Mouse (Mus musculus) heart, embryonic 10.5 days (tissue): ENCODE measurements around the gene Myl9. TPM values are rescaled to one million over a fixed set of nuclear protein-coding genes. Genes with fewer than 3 reads are reported as not detected.
A peak's percentile ranks its signal among the peaks of the same experiment; 100 is the strongest.

Source experiments
- DNase-seq: peaks from one replicate; pipeline ENCODE4 v3.0.0-alpha.2; 2017; ENCODE audit warnings: low spot score
- H3K27ac ChIP-seq: fragments of 300-500 bp; sonication (generic); 2 replicates; pipeline ENCODE4 v1.5.1; 2016; ENCODE audit warnings: mild to moderate bottlenecking
- H3K27me3 ChIP-seq: fragments of 300-500 bp; sonication (generic); 2 replicates; pipeline ENCODE4 v1.6.1; 2016; ENCODE audit warnings: mild to moderate bottlenecking; ENCODE audit not compliant: poor library complexity, insufficient read depth, severe bottlenecking
- H3K36me3 ChIP-seq: fragments of 300-500 bp; sonication (generic); 2 replicates; pipeline ENCODE4 v1.6.1; 2016; ENCODE audit warnings: mild to moderate bottlenecking, moderate library complexity
- H3K4me1 ChIP-seq: fragments of 300-500 bp; sonication (generic); 2 replicates; pipeline ENCODE4 v1.6.1; 2016; ENCODE audit warnings: mild to moderate bottlenecking
- H3K4me3 ChIP-seq: fragments of 300-500 bp; sonication (generic); 2 replicates; pipeline ENCODE4 v1.5.1; 2016; ENCODE audit warnings: mild to moderate bottlenecking, moderate library complexity
- H3K9me3 ChIP-seq: fragments of 300-500 bp; sonication (generic); 2 replicates; pipeline ENCODE4 v1.6.1; 2016; ENCODE audit warnings: mild to moderate bottlenecking, moderate library complexity
- WGBS: fragments of 180-500 bp; shearing (Covaris S2); methylation state at CpG from one replicate; pipeline ENCODE4 v1.1.7; 2016; 5-methylcytosine and 5-hydroxymethylcytosine counted together
- polyA plus RNA-seq: library from polyadenylated mRNA; unstranded; fragments of >200 nt; fragmentation: Nextera tagmentation; extraction: Ambion mirVana; gene quantifications from 2 replicates; pipeline ENCODE4 v1.2.1, GENCODE M21; 2016

The Myl9 gene
- 1,471 and 1,998 TPM in 2 replicates for polyA plus RNA-seq

DNA sequence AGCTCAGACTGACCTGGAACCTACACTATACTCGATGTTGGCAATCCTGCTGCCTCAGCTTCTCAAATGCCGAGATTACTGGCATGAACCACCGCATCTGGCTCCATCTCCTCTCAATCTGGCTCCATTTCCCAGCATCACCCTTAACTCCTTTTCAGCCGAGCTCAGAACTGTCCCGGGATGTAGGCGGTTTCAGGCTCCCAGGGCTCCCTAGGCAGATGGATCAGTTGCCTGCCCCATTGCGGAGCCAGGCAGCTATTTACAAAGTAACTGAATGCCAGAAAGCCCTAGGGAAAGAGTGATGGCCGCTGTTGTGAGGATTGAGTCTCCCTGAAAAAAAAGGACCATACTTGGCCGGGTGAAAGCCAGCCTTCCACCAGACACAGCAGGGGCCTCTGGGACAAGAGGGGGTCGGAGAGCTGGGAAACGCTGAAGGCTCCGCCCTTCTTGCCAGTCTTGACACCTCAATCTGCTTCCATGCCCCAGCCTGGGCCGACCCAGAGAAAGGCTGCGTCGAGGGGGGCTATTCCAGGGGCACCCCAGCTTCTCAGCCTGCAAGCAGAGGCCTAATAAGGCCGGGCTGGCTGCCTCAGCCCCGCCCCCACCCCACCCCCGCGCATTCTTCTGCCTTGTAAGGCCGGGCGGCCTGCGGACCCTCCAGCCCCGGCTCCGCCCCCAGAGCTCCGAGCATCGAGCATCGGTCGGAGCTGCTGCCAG, at the start of gene Myl9:
TSS of gene Myl9 (plus strand) at position 683 of the 717 bp plus-strand sequence.
- peak within 1 kb of the TSS; percentile 95 for H3K27ac ChIP-seq
- peak; percentile 96 for DNase-seq
- H3K27me3 ChIP-seq, result peaks cover 5% of the 10 kb centered on the region; the same call in 1 of the 2 replicates
- 3% methylated on average over 27 of the region's 28 CpGs for WGBS
- H3K9me3 ChIP-seq, result no peaks in the 10 kb centered on the region
- H3K4me3 ChIP-seq, result peak within 1 kb of the TSS; percentile 69
- peaks cover 53% of the 10 kb centered on the region for H3K4me1 ChIP-seq
- peaks cover 16% of the 10 kb centered on the region for H3K36me3 ChIP-seq

DNA sequence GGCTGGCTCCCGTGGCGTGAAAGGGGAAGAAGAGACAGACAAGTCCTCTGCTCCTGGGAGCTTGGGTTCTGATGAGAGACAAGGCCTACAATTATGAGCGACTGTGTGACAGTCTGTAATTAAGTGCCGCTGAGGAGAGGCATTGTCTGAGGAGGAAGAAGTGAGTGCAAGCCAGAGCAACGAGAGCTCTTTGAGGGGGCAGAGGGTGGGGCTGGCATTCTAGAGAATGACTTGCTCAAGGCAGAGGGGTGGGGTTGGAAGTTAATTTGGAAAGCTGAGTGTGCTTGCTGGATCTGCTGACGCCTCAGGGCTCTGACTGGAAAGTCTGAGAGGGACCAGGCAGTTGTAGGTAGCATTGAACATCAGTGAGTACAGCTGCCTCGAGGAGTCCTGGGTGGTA, 48.9 kb upstream of the Myl9 start:
- Histone ChIP-seq H3K27ac (peak overlapping the region; percentile 53), H3K36me3 (no peaks in the 10 kb centered on the region)
- no peak for DNase-seq

DNA sequence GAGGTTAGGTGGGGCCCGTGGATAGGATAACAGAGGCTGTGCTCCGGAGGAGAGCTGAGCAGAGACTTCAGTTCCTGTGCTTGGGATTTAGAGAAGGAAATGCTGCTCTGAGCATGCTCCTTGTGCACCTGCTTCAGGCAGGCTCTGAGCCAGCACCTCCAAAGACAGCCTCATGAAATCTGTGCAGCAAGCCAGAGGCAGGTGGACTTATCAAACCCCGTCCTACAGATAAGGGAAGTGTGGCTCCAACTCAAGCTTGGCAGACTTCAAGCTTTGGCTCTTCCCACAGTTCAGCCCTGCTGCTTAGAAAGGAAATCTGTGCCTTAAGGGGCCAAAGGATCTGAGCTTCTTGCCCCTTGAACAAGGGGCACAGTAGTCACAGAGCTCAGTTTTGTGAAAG, 48.3 kb upstream of the Myl9 start:
- Histone ChIP-seq H3K36me3 (no peaks in the 10 kb centered on the region), H3K9me3 (no peaks in the 10 kb centered on the region), H3K27me3 (no peaks in the 10 kb centered on the region), H3K4me1 (peaks cover 71% of the 10 kb centered on the region), H3K27ac (peak overlapping the region; percentile 53; the same call in 1 of the 2 replicates), H3K4me3 (peak overlapping the region; percentile 29)
- WGBS, result 19% methylated on average over 3 of the region's 3 CpGs
- no peak for DNase-seq

More for the DNA sequence above, 48.9 kb upstream of the Myl9 start:
- Histone ChIP-seq H3K27me3 (no peaks in the 10 kb centered on the region), H3K9me3 (no peaks in the 10 kb centered on the region), H3K4me1 (peaks cover 69% of the 10 kb centered on the region), H3K4me3 (peak overlapping the region; percentile 29)
- WGBS, result 29% methylated on average over 7 of the region's 7 CpGs

DNA sequence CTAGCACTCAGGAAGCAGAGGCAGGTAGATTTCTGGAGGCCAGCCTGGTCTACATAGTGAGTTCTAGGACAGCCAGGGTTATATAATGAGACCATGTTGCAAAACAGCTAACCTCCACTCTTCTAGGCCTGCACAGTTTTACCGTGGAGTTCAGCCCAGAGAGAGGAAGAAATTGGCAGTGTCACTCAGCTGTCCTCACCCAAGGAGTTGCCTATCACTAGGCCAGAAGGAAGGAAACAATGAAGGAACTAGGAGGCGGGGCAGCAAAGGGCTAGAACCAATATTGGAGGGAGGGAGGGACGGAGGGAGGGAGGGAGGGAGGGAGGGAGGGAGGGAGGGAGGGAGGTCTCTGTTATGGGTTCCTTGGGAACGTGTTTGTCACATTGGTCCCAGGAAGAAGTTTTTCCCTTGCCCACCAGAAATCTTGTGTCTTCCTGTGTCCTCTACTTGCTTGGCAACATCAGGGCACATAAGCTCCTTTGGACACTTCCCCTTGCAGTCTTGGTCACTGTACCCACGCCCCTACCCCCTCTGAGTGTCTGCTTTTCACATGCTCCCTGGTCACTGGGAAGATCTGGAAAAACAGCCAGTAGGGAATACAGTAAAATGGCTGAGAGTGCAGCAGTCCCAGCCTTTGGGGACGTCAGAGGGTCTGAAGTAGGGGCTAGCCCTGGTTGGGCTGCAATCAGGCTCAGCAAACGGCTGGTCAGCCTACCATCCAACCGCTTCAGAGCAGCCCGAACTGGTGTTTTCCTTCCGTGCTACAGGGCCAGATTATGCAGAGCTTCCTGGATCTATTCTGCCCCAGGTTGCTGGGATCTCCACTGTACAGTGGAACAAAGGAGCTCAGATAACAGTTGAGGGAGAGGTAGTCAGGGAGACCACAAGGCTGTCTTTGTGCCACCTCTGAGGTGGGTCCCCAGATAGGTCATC, 45.4 kb upstream of the Myl9 start:
- 33% methylated on average over 9 of the region's 10 CpGs for WGBS
- peaks cover 70% of the 10 kb centered on the region for H3K4me1 ChIP-seq
- H3K4me3 ChIP-seq, result peak overlapping the region; percentile 29
- no peaks in the 10 kb centered on the region for H3K36me3 ChIP-seq
- no peak for DNase-seq
- H3K9me3 ChIP-seq, result no peaks in the 10 kb centered on the region
- peak overlapping the region; percentile 72 for H3K27ac ChIP-seq
- no peaks in the 10 kb centered on the region for H3K27me3 ChIP-seq

DNA sequence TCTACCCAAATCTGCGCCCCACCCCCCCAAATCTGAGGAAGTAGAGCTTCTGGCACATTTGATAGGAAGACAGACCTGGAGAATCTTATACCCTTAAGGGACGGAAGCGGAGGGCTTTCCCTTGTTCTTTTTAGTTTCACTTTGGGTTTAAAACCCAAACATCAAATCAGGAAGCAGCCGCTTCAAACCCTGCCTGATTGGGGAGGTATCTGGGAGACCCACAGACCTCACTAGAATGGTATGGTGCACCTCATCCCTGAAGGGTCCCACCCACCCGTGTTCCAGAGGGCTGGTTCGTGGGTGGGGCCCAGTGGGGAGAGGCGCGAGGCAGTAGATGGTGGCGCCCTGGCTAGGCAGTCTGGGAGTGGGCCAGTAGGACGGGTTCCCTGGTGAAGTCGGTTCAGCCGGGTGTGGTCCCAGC, 44.7 kb upstream of the Myl9 start:
- H3K4me3 ChIP-seq, result peak overlapping the region; percentile 29
- H3K27ac ChIP-seq, result peak overlapping the region; percentile 72
- WGBS, result 69% methylated on average over 12 of the region's 12 CpGs

DNA sequence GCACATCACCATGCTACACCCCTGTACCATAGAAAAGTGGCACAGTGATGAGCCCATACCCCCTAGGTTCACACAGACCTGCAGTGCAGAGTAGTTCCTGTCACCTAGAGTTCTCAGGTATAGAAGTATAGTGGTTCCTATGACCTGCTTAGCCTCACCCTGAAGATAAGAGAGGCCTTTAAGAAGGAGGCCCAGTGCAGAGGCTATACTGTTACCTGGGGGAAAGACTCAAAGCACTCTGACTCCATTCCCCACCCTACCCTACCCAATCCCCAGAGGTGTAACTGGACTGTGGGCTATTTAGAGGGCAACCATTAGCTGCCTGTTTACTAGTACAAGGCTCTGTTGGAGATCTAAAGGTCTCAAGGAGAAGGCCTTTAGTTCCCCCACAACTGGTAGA, 43.6 kb upstream of the Myl9 start:
- H3K27me3 ChIP-seq, result no peaks in the 10 kb centered on the region
- no peak overlapping the region for H3K4me3 ChIP-seq
- no peaks in the 10 kb centered on the region for H3K36me3 ChIP-seq
- H3K4me1 ChIP-seq, result peaks cover 70% of the 10 kb centered on the region
- DNase-seq, result no peak
- no peaks in the 10 kb centered on the region for H3K9me3 ChIP-seq
- H3K27ac ChIP-seq, result peak overlapping the region; percentile 16; the same call in 1 of the 2 replicates

More for the DNA sequence above, 44.7 kb upstream of the Myl9 start:
- H3K27me3 ChIP-seq, result no peaks in the 10 kb centered on the region
- no peaks in the 10 kb centered on the region for H3K9me3 ChIP-seq
- DNase-seq, result no peak
- H3K4me1 ChIP-seq, result peaks cover 70% of the 10 kb centered on the region
- H3K36me3 ChIP-seq, result no peaks in the 10 kb centered on the region

DNA sequence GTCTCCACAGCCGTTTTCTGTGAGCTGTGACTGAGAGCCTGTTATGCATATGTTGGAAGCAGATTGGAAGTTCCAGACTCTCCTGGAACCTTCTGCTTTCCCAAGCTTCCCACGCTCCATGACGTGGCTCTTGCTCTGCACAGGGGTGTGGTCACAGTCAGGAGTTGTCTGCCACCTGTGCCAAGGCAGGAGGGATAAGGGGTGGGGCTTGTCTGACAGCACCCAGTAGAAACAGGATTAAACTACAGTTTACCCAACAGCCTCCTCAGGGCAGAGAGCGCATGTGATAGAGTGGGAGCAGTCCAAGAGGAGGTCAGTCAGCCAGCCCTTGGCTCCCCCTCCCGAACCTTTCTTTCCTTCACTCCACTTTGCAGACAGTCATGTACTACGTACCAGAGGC, 43.1 kb upstream of the Myl9 start:
- Histone ChIP-seq H3K36me3 (no peaks in the 10 kb centered on the region), H3K27me3 (no peaks in the 10 kb centered on the region), H3K9me3 (no peaks in the 10 kb centered on the region), H3K4me1 (peaks cover 70% of the 10 kb centered on the region), H3K4me3 (no peak overlapping the region), H3K27ac (0 out of 2 replicates have a peak overlapping the region, but pooled peaks have one; percentile 16)
- WGBS, result 73% methylated on average over 6 of the region's 6 CpGs
- DNase-seq, result no peak

DNA sequence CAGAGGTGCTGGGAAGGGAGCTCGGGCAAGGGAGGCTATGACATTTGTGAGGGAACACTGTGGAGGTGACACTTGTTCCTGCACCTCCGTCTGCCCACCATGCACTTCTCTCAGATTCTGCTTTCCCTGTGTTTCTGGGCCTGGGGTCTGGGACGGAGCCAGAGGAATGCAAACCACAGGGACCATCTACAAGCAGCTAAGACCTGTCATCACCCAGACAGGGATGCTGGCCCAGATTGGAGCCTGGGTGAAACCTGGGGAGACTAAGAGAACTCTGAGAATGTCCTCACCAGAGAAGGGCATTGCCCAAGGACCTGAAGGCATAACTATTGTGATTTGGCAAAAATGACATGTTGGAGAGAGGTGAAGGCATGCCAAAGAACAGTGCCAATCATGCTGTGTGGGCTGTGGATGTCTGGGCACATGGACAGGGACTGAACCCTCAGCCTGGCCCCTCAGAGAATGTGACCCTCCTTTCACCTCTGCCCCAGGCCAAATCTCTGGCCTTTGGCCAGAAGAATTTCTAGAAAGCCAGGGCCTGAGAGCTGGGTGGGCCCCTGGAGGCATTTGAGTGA, 39.4 kb upstream of the Myl9 start:
- H3K4me1 ChIP-seq, result peaks cover 83% of the 10 kb centered on the region
- 51% methylated on average over 3 of the region's 3 CpGs for WGBS
- no peaks in the 10 kb centered on the region for H3K9me3 ChIP-seq
- peak overlapping the region; percentile 20; the same call in 1 of the 2 replicates for H3K4me3 ChIP-seq
- H3K27ac ChIP-seq, result peak overlapping the region; percentile 72
- no peaks in the 10 kb centered on the region for H3K36me3 ChIP-seq
- H3K27me3 ChIP-seq, result no peaks in the 10 kb centered on the region
- DNase-seq, result no peak

DNA sequence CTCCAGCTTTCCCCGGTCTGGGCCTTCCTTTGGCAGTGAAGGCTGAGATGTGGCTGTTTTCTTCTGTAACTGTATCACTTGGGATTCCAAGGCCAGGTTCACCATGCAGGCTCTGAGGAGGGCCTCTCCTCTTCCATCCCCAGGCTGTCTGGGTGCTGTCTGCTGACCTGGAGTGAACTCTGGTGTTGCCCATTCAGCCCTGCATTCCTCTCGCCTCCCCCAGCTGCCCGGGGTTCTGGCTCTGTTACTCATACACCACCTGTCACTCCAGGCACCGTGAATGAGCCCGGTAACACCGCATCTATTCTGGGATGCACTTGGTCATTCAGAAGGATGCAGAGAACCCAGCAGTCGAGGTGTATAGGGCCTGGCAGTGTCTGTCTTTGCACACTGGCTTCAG, 38.4 kb upstream of the Myl9 start:
- H3K27ac ChIP-seq, result peak overlapping the region; percentile 72; the same call in 1 of the 2 replicates
- no peaks in the 10 kb centered on the region for H3K36me3 ChIP-seq
- no peaks in the 10 kb centered on the region for H3K9me3 ChIP-seq
- 20% methylated on average over 7 of the region's 7 CpGs for WGBS
- peak; percentile 87 for DNase-seq
- H3K4me3 ChIP-seq, result no peak overlapping the region
- no peaks in the 10 kb centered on the region for H3K27me3 ChIP-seq
- H3K4me1 ChIP-seq, result peaks cover 85% of the 10 kb centered on the region

DNA sequence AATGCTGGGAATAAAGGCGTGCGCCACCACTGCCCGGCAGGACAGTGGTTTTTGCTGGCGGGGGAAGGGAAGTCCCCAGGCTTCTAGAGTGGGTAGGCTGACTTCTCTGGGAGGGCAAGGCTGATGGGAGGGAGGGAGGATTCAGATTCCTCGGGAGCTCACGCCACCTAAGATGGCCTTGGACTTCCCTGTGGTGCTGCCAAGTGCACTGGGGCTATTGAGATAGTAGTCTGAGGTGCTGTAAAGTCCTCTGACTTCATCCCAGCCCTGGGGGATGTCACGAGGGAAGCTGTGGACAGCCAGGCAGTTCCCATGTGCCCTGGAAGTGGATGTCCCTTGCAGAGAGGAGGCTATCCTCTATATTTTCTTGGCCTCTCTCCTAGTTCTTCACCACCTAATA, 37.2 kb upstream of the Myl9 start:
- H3K4me3 ChIP-seq, result no peak overlapping the region
- no peak for DNase-seq
- no peaks in the 10 kb centered on the region for H3K36me3 ChIP-seq
- H3K9me3 ChIP-seq, result no peaks in the 10 kb centered on the region
- peak overlapping the region; percentile 72; the same call in 1 of the 2 replicates for H3K27ac ChIP-seq
- no peaks in the 10 kb centered on the region for H3K27me3 ChIP-seq
- 51% methylated on average over 7 of the region's 7 CpGs for WGBS
- peaks cover 88% of the 10 kb centered on the region for H3K4me1 ChIP-seq

DNA sequence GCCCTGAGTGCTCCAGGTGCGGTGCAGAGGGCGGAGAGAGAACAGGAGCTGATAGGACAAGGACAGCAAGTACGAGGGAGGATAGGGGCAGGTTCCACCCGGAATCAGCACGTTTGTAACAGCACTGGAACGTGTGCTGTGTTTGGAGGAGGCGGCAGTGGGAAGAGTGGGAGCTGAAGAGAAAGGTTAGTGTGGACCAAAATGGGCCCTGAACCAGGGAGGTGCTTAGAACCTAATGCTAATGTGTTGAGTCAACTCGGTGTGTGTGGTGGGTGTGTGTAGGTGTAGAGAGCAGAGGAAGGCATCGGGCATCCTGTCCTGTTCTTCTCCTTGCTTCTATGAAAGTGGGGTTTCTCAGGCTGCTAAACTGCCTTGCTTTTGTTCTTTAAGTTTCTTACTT, 34.0 kb upstream of the Myl9 start:
- Histone ChIP-seq H3K27ac (peak overlapping the region; percentile 6; the same call in 1 of the 2 replicates), H3K36me3 (peaks cover 21% of the 10 kb centered on the region), H3K4me1 (peaks cover 69% of the 10 kb centered on the region), H3K27me3 (no peaks in the 10 kb centered on the region), H3K4me3 (no peak overlapping the region), H3K9me3 (no peaks in the 10 kb centered on the region)
- 75% methylated on average over 9 of the region's 9 CpGs for WGBS
- DNase-seq, result no peak

DNA sequence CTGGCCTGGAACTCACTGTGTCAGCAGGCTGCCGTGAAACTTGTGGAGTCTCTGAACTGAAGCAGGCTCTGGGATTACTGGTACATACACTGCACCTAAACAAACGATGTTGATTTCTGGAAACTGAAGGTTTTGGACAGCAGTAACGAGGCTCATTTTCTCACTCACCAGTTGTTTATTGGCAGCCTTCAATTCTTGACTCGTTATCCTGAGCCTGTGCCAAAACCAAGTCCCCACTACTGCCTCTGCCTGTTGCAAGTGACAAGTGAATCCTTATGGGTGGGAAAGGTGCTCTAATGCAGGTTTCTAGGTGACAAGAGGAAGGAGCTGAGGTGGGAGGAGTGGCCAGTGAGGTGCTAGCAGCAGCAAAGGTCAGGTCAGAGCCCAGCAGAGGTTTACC, 33.2 kb upstream of the Myl9 start:
- no peak for DNase-seq
- Histone ChIP-seq H3K4me3 (no peak overlapping the region), H3K27me3 (no peaks in the 10 kb centered on the region), H3K9me3 (no peaks in the 10 kb centered on the region), H3K27ac (peak overlapping the region; percentile 72), H3K4me1 (peaks cover 62% of the 10 kb centered on the region), H3K36me3 (peaks cover 29% of the 10 kb centered on the region)
- 58% methylated on average over 4 of the region's 4 CpGs for WGBS
